Mouse (Mus musculus): ENCODE measurements around the gene Aox2.

Aox2 gene

GRCm38 (mm10) chr1:58395341-58395740 lies 117.2 kb downstream of the Aox2 start:
- no peak for DNase-seq (ENCODE audit: inconsistent age in 2 of 2, low spot score in 1 of 2)

- DNase-seq (ENCODE audit: inconsistent age in 2 of 2, low spot score in 1 of 2), result no peak
Measured at GRCm38 (mm10) chr1:58396179-58396578, 118.1 kb downstream of the Aox2 start.

GRCm38 (mm10) chr1:58397731-58398130 lies 119.6 kb downstream of the Aox2 start:
- DNase-seq (ENCODE audit: inconsistent age in 2 of 2, low spot score in 1 of 2), result no peak

GRCm38 (mm10) chr1:58401396-58401795 lies 123.3 kb downstream of the Aox2 start:
- no peak for DNase-seq (ENCODE audit: inconsistent age in 2 of 2, low spot score in 1 of 2)

- DNase-seq (ENCODE audit: inconsistent age in 2 of 2, low spot score in 1 of 2), result no peak
Measured at GRCm38 (mm10) chr1:58403745-58404144, 125.6 kb downstream of the Aox2 start.

GRCm38 (mm10) chr1:58407321-58407720 lies 129.2 kb downstream of the Aox2 start:
- no peak for DNase-seq (ENCODE audit: inconsistent age in 2 of 2, low spot score in 1 of 2)

- DNase-seq (ENCODE audit: inconsistent age in 2 of 2, low spot score in 1 of 2), result no peak
Measured at GRCm38 (mm10) chr1:58408141-58408540, 130.0 kb downstream of the Aox2 start.

GRCm38 (mm10) chr1:58409553-58410197 lies 131.5 kb downstream of the Aox2 start:
- DNase-seq (ENCODE audit: inconsistent age in 2 of 2, low spot score in 1 of 2), result peak in 1 of 2 experiments; percentile 57

GRCm38 (mm10) chr1:58410198-58410588 lies 132.1 kb downstream of the Aox2 start:
- peak in 1 of 2 experiments; percentile 50 for DNase-seq (ENCODE audit: inconsistent age in 2 of 2, low spot score in 1 of 2)

GRCm38 (mm10) chr1:58410776-58411175 lies 132.7 kb downstream of the Aox2 start:
- DNase-seq (ENCODE audit: inconsistent age in 2 of 2, low spot score in 1 of 2), result peak in 1 of 2 experiments; percentile 49

GRCm38 (mm10) chr1:58415442-58415841 lies 137.3 kb downstream of the Aox2 start:
- peak in 1 of 2 experiments; percentile 53 for DNase-seq (ENCODE audit: inconsistent age in 2 of 2, low spot score in 1 of 2)

GRCm38 (mm10) chr1:58416048-58416447 lies 137.9 kb downstream of the Aox2 start:
- DNase-seq (ENCODE audit: inconsistent age in 2 of 2, low spot score in 1 of 2), result no peak

GRCm38 (mm10) chr1:58420032-58420431 lies 141.9 kb downstream of the Aox2 start:
- peak in 1 of 2 experiments; percentile 47 for DNase-seq (ENCODE audit: inconsistent age in 2 of 2, low spot score in 1 of 2)

- DNase-seq (ENCODE audit: inconsistent age in 2 of 2, low spot score in 1 of 2), result peak in 1 of 2 experiments; percentile 61
Measured at GRCm38 (mm10) chr1:58420961-58421360, 142.8 kb downstream of the Aox2 start.

GRCm38 (mm10) chr1:58422879-58423278 lies 144.8 kb downstream of the Aox2 start:
- peak; percentile 40 to 80 for DNase-seq (ENCODE audit: inconsistent age in 2 of 2, low spot score in 1 of 2)

GRCm38 (mm10) chr1:58423371-58424248 lies 145.5 kb downstream of the Aox2 start, which contains the start of gene Clk1:
Gene Clk1 (minus strand): TSS chr1:58424066.
- peak; percentile 97 to 100 for DNase-seq (ENCODE audit: inconsistent age in 2 of 2, low spot score in 1 of 2)

GRCm38 (mm10) chr1:58424551-58424950 lies 146.4 kb downstream of the Aox2 start:
- no peak for DNase-seq (ENCODE audit: inconsistent age in 2 of 2, low spot score in 1 of 2)
